Mouse (Mus musculus) heart, postnatal 0 days (tissue): ENCODE measurements around the gene Krt5.

ENCODE experiments used
- CTCF ChIP-seq: IDR thresholded peaks from 2 replicates; pipeline ENCODE4 v1.5.1; 2016; ENCODE audit warnings: antibody characterized with exemption, control low read depth, low read depth
- EP300 ChIP-seq: IDR thresholded peaks from 2 replicates; pipeline ENCODE4 v1.6.1; 2016; ENCODE audit warnings: antibody characterized with exemption, low read depth

- no peak for TF ChIP-seq CTCF
- no peak for TF ChIP-seq EP300
Measured at GRCm38 (mm10) chr15:101714356-101714755, 1.7 kb upstream of the Krt5 start.
